Mouse (Mus musculus) CH12.LX (cell line): Measurements from ENCODE around the gene Ttll6.

Experiments used
- CTCF ChIP-seq, 2 experiments: IDR thresholded peaks in 1 of 2; conservative IDR thresholded peaks in 1 of 2; 2 replicates each; pipeline ENCODE4 v1.5.1; 2011 to 2012; ENCODE audit warnings: low read depth in 2 of 2, low read length in 2 of 2, improper control_type of control experiment in 1 of 2, inconsistent platforms in 1 of 2, mild to moderate bottlenecking in 1 of 2, moderate library complexity in 1 of 2
- EP300 ChIP-seq: IDR thresholded peaks from 2 replicates; pipeline ENCODE4 v1.6.1; 2011; ENCODE audit warnings: low read length, improper control_type of control experiment
- ETS1 ChIP-seq: conservative IDR thresholded peaks from 2 replicates; pipeline ENCODE4 v1.6.1; 2012; ENCODE audit warnings: low read depth, mild to moderate bottlenecking, inconsistent platforms, low read length, improper control_type of control experiment, moderate library complexity
- JUN ChIP-seq: IDR thresholded peaks from 2 replicates; pipeline ENCODE4 v1.6.1; 2011; ENCODE audit warnings: low read depth, mild to moderate bottlenecking, low read length, improper control_type of control experiment, moderate library complexity; ENCODE audit not compliant: insufficient read depth
- MAX ChIP-seq: IDR thresholded peaks from 2 replicates; pipeline ENCODE4 v1.6.1; 2011; ENCODE audit warnings: low read length, improper control_type of control experiment
- MXI1 ChIP-seq: IDR thresholded peaks from 2 replicates; pipeline ENCODE4 v1.6.1; 2011; ENCODE audit warnings: mild to moderate bottlenecking, low read depth, low read length, improper control_type of control experiment
- POLR2A ChIP-seq: IDR thresholded peaks from 2 replicates; pipeline ENCODE4 v1.6.1; 2011; ENCODE audit warnings: low read depth, mild to moderate bottlenecking, improper control_type of control experiment, low read length
- POLR2AphosphoS2 ChIP-seq: IDR thresholded peaks from 2 replicates; pipeline ENCODE4 v1.6.1; 2011; ENCODE audit warnings: low read depth, low read length, improper control_type of control experiment
- ZC3H11A ChIP-seq: IDR thresholded peaks from 2 replicates; pipeline ENCODE4 v1.6.1; 2012; ENCODE audit warnings: low read depth, mild to moderate bottlenecking, inconsistent platforms, low read length, improper control_type of control experiment

DNA sequence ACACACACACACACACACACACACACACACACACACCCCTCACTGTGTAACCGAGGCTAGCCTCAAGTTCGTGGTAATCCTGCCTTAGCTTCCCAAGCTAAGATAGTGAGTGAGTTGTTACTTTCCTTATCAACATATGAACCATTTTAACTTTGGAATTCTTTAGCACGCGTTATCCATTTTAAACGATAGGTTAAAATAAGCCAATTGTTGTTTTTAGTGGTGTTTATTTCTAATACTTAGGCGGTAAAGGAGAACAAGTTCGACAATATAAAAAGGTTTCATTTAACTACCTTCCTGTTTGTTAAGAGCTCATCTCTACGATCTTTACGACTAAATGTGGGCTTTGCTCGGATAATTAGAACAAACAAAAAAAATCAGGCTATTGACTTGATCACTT is 43.3 kb downstream of the Ttll6 start:
- TF ChIP-seq CTCF (conservative IDR thresholded peaks at IDR 0.05 in 1 of 2, IDR thresholded peaks at IDR 0.05 in 1 of 2; ENCODE audit: low read depth in 2 of 2, low read length in 2 of 2) (no peak), EP300 (no peak), ETS1 (no peak), POLR2A (no peak), JUN (no peak), MAX (no peak), ZC3H11A (no peak), MXI1 (no peak), POLR2AphosphoS2 (no peak)
